Mouse (Mus musculus): ENCODE results near the gene Col19a1.
A peak's percentile ranks its signal among the peaks of the same experiment; 100 is the strongest.

Gene Col19a1

GRCm38 (mm10) chr1:24316490-24316889 lies 270.8 kb downstream of the Col19a1 start:
- no peak for DNase-seq (ENCODE audit: low spot score in 2 of 2)

GRCm38 (mm10) chr1:24310847-24311246 lies 276.4 kb downstream of the Col19a1 start:
- DNase-seq (ENCODE audit: low spot score in 2 of 2), result no peak

GRCm38 (mm10) chr1:24310193-24310592 lies 277.1 kb downstream of the Col19a1 start:
- no peak for DNase-seq (ENCODE audit: low spot score in 2 of 2)

- DNase-seq (ENCODE audit: low spot score in 2 of 2), result no peak
These were observed 284.2 kb downstream of the Col19a1 start for GRCm38 (mm10) chr1:24303077-24303476.

GRCm38 (mm10) chr1:24302674-24303073 lies 284.6 kb downstream of the Col19a1 start:
- DNase-seq (ENCODE audit: low spot score in 2 of 2), result peak; percentile 4 to 14

GRCm38 (mm10) chr1:24300700-24301099 lies 286.6 kb downstream of the Col19a1 start:
- DNase-seq (ENCODE audit: low spot score in 2 of 2), result no peak

DNA sequence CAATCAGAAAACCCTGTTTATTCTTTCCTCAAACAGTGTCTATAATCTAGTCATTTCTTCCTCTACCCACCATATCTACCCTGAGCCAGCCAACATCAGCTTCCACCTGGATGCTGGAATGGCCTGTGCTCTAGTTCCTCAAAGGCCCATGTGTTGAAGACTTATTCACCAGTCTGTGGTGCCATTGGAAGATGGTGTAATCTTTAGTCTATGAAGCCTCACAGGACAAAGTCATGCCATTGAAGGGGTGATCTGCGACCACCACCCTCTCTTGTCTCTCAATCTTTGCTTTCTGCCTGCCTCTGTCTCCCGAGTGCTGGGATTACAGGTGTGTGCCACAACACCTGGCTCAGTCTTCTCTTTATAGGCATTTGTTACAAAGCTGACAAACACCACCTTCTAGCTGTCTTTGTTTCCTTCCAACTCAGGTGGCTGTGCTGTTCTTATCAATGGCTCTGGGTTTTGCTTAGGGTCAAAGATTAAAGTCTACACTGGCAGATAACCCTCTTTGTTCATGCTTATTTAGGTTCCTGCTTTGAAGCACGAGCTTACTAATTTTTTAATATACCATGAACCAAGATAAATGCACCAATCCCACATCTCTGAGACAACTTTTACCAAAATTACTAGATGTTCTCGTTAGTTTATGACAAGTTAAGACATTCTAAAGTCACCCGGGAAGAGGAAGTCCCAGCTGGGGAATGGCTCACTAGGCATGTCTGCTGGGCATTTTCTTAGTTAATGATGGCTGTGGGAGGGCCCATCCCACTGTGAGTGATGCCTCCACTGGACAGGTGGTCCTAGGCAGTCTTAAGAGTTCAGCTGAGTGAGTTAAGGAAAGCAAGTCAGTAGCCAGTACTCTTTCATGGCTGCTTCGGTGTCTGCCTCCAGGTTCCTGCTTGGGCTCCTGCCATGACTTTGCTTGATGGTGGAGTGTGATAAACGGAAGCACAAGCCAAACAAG lies 292.0 kb downstream of the Col19a1 start:
- no peak for DNase-seq (ENCODE audit: low spot score in 2 of 2)

- no peak for DNase-seq (ENCODE audit: low spot score in 2 of 2)
These were observed 294.8 kb downstream of the Col19a1 start for GRCm38 (mm10) chr1:24292515-24292914.

DNA sequence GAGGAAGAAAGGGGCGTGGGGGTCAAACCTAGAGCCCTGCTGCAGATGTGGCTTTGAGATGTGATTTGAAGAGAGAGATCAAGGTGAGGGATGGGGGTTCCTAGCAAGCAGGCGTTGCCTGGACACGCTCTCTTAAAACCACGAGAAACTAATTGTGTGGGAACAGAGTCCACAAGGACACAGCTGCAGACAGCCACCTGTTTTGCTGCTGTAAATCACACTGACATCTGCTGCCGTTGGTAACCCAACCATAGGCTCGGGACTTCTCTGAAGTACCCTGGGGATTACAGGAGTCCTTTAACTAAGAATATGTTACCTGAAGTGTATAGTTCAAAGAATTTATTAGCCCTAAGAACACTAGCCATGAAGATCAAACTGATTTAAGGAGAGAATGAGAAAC lies 300.9 kb downstream of the Col19a1 start:
- DNase-seq (ENCODE audit: low spot score in 2 of 2), result no peak

GRCm38 (mm10) chr1:24267022-24267421 lies 320.2 kb downstream of the Col19a1 start:
- no peak for DNase-seq (ENCODE audit: low spot score in 2 of 2)

DNA sequence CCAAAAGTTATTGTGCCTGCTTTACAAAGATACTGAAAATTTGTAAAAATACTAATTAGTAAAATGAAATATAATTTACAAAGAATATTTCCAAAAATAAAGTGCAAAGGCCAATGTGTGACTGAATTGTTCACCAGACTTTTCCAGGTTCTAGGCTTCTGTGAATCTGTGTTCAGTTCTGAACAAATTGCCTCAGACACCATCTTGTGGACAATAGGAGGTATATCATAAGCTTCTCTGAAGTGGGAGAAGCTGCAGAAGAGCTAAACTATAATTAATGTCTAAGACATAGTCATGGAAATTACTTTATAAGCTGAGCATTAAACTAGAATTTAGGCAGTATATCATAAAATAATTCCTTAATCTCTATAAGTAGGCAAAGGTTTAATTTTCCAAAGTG lies 326.1 kb downstream of the Col19a1 start:
- DNase-seq (ENCODE audit: low spot score in 2 of 2), result no peak

GRCm38 (mm10) chr1:24259419-24259818 lies 327.9 kb downstream of the Col19a1 start:
- DNase-seq (ENCODE audit: low spot score in 2 of 2), result no peak

DNA sequence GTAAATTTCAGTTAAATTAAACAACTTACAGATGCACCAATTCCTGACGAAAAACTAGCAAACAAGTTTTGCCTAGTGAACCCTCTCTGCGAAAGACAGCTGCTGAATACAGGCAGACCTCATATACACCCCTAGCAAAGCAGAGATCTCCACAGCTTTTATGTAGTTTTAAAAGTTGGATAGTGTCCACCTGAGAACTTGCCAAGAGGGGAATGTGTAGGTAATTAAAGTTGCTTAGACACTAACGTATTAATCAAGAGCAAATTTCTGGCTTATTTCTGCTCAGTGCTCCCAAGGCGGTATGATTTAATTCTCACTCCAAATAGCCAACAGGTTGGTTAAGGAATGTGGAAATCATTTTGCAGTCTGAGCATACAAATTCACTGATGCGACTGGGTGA lies 329.3 kb downstream of the Col19a1 start:
- DNase-seq (ENCODE audit: low spot score in 2 of 2), result no peak

DNA sequence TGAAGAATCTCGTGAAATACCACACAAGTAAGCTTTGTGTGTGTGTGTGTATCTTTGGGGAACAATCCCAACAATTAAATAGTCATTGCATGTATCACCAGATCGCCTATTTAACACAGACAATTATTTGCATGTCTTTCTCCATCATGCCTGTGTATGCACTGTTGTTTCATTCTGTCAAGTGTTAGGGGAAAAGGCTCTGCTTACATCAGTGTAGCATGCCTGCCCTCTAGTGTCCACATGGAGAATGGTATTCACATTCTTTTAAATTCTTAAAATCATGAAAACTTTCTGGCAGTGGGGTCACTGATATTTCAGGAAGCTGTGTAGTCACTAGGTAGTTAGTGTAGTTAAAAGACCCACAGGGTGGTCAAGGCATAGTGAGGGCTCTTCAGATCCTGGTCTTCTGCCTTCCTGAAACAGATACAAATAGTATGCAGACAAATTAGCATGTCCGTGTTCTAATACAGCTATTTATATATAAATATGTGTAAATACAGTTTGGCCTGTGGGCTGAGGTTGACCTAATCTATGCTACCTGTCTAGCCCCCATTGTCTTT lies 338.1 kb downstream of the Col19a1 start:
- no peak for DNase-seq (ENCODE audit: low spot score in 2 of 2)

DNA sequence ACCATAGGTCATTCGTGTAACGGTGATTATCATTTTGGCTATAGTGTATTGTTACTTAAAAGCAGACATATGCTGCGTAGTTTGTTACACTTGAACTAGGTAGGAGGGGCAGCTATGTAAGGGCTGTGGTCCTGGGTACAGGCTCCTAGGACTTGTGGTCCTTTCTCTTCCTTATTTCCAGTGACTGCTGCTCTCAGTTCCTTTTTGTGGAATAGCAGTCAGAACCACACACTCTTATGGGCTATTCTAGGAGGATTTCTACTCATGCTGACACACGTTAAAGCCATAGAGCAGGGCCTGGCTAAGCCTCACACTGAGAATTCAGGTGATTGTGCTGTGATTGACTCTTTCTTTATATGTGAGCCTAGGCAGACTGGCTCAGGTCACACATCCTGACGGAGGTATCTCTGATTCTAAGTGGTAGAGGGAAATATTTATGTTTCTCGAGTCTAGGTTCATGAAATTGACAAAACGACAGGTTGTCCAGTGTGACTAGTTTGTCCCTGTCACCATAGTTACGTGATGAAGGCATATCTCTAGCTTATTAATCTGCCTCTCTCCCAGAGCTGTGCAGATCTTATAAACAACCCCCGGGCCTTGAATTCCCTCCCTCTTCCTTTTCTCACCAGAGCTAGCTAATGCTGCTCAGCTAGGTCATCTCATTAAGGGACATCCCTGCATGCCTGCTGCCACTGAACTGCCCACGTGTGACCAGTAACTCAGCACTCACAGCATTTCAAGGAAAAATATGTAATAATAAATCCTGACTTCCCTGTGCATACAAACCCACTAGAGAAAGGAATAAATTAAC lies 338.8 kb downstream of the Col19a1 start:
- no peak for DNase-seq (ENCODE audit: low spot score in 2 of 2)

DNA sequence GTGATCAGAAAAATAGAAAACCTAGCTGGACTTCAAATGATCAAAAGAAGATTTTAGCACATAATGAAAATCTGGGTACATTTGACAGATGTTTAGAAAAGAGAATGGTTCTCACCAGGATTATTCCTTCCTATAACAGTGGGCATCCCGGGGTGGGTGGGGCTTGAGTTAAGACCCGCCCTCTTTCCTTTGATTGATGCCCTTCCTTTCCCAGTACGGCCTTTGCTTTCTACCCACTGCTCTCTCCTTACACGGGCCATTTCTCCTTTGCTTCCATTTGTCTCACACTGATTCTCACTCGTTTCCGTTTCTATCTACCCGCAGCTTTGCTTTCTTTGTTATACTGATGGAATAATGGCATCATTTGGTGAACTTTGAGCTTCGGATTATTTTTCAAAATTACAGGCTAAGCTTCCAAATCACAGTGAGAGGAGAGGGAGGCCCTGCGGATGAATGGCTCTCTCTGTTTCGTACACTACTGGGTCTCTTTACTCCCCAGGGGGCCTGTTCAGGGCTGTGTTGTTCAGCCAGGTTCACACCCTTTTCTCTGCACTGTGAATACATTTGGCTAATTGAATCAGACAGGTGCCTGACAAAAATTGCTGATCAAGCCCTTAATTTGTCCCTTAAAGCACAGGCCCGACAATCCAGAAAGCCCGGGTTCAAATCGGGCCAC lies 341.4 kb downstream of the Col19a1 start:
- DNase-seq (ENCODE audit: low spot score in 2 of 2), result no peak

GRCm38 (mm10) chr1:24244931-24245330 lies 342.3 kb downstream of the Col19a1 start:
- DNase-seq (ENCODE audit: low spot score in 2 of 2), result no peak

GRCm38 (mm10) chr1:24240039-24240691 lies 347.1 kb downstream of the Col19a1 start:
- DNase-seq (ENCODE audit: low spot score in 2 of 2), result no peak

- no peak for DNase-seq (ENCODE audit: low spot score in 2 of 2)
These were observed 350.9 kb downstream of the Col19a1 start for GRCm38 (mm10) chr1:24236330-24236729.

- no peak for DNase-seq (ENCODE audit: low spot score in 2 of 2)
These were observed 355.6 kb downstream of the Col19a1 start for GRCm38 (mm10) chr1:24231504-24232270.

Data from urinary bladder, postnatal 36 days (tissue).